Mouse (Mus musculus) lung, embryonic 16.5 days (tissue): ENCODE measurements at regions not wholly inside any gene's neighbourhood (a gene's known extent, or its start where the extent isn't known, plus 50 kb on each side); places are given as distances from the start of the nearest gene placed in this dataset.
A peak's percentile ranks its signal among the peaks of the same experiment; 100 is the strongest.

ENCODE experiments used
- ATAC-seq: fragments of 200-750 bp; cut with Nextera tagmentation; 2 replicates; pipeline ENCODE4 v1.8.0; 2017; ENCODE audit warnings: low read depth, mild to moderate bottlenecking, moderate library complexity
- H3K27ac ChIP-seq: fragments of 300-500 bp; sonication (generic); 2 replicates; pipeline ENCODE4 v1.5.1; 2014; ENCODE audit warnings: mild to moderate bottlenecking, control low read depth, low read length
- H3K27me3 ChIP-seq: fragments of 300-500 bp; sonication (generic); 2 replicates; pipeline ENCODE4 v1.6.1; 2014; ENCODE audit warnings: low read depth, low read length, mixed read lengths; ENCODE audit not compliant: control insufficient read depth, insufficient read depth
- H3K36me3 ChIP-seq: fragments of 300-500 bp; sonication (generic); 2 replicates; pipeline ENCODE4 v1.6.1; 2014; ENCODE audit warnings: low read length; ENCODE audit not compliant: control insufficient read depth, insufficient read depth
- H3K4me1 ChIP-seq: fragments of 300-500 bp; sonication (generic); replicated peaks from 2 replicates; pipeline ENCODE4 v1.6.1; 2014; ENCODE audit warnings: low read length, mixed read lengths; ENCODE audit not compliant: control insufficient read depth, insufficient read depth
- H3K4me2 ChIP-seq: fragments of 300-500 bp; sonication (generic); 2 replicates; pipeline ENCODE4 v1.6.1; 2014; ENCODE audit warnings: low read depth, low read length, control low read depth
- H3K4me3 ChIP-seq: fragments of 300-500 bp; sonication (generic); 2 replicates; pipeline ENCODE4 v1.5.1; 2014; ENCODE audit warnings: mild to moderate bottlenecking, low read length, control low read depth
- H3K9ac ChIP-seq: fragments of 300-500 bp; sonication (generic); 2 replicates; pipeline ENCODE4 v1.6.1; 2014; ENCODE audit warnings: low read length, control low read depth
- H3K9me3 ChIP-seq: fragments of 300-500 bp; sonication (generic); 2 replicates; pipeline ENCODE4 v1.6.1; 2016; ENCODE audit warnings: low read length; ENCODE audit not compliant: control insufficient read depth
- WGBS: fragments of 180-500 bp; shearing (Covaris S2); extraction: QIAGEN DNeasy Blood & Tissue Kit; methylation state at CpG from one replicate; pipeline ENCODE4 v1.1.7; 2014; 5-methylcytosine and 5-hydroxymethylcytosine counted together

DNA sequence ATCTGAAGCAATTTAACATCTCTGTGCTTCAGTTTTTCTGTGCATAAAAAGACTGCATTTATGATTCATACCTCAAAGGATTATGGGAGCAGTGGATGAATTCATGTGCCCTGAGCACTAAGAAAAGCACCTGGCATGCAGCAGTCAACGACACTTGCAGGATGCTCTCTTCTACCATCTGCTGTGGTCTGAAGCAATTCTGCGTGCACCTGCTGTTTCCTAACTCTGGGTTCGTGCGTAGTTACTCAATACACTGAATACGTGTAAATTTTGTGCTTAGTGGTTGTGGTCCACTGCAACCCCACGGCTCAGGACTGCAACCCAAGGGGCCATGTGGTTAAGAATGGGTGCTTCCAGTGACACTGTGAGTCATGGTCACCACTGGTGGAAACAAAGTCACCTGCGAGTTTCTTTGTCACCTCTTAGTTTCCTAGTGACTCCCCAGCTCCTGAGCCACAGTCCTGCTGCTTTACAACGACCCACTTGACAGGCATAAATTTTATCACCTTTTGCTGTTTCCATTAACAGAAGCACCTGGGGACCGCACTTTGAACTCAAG lies 98.7 kb upstream of the Arhgap21 start:
- no peak overlapping the region for H3K9ac ChIP-seq
- no peaks in the 10 kb centered on the region for H3K27me3 ChIP-seq
- no peaks in the 10 kb centered on the region for H3K9me3 ChIP-seq
- WGBS: 79% methylated on average over 9 of the region's 9 CpGs
- H3K36me3 ChIP-seq: no peaks in the 10 kb centered on the region
- no peak for ATAC-seq
- no peak overlapping the region for H3K4me3 ChIP-seq
- H3K4me1 ChIP-seq: 0 out of 2 replicates have a peak, but pooled peaks cover 3% of the 10 kb centered on the region
- no peak overlapping the region for H3K27ac ChIP-seq
- no peak overlapping the region for H3K4me2 ChIP-seq

DNA sequence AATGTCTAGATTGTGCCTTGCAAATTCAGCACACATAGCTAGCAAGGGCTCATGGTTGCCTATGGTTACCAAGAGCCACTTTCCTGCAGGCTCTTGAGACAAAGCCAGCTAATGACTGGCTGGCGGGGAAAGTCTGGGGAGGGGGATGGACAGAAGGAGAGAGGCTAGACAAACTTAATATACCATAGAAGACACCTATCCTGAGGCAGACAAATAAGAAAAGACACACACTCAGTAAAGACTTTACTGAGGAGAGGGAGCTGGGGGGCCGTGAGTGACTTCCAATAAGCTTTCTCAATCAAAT lies 91.6 kb upstream of the Arhgap21 start:
- WGBS: 73% methylated on average over 2 of the region's 2 CpGs
- peaks cover 2% of the 10 kb centered on the region; the same call in 1 of the 2 replicates for H3K4me1 ChIP-seq
- no peak overlapping the region for H3K27ac ChIP-seq
- no peaks in the 10 kb centered on the region for H3K36me3 ChIP-seq
- ATAC-seq: no peak
- no peak overlapping the region for H3K9ac ChIP-seq
- H3K27me3 ChIP-seq: no peaks in the 10 kb centered on the region
- no peaks in the 10 kb centered on the region; the same call in 1 of the 2 replicates for H3K9me3 ChIP-seq
- no peak overlapping the region for H3K4me3 ChIP-seq
- no peak overlapping the region for H3K4me2 ChIP-seq

DNA sequence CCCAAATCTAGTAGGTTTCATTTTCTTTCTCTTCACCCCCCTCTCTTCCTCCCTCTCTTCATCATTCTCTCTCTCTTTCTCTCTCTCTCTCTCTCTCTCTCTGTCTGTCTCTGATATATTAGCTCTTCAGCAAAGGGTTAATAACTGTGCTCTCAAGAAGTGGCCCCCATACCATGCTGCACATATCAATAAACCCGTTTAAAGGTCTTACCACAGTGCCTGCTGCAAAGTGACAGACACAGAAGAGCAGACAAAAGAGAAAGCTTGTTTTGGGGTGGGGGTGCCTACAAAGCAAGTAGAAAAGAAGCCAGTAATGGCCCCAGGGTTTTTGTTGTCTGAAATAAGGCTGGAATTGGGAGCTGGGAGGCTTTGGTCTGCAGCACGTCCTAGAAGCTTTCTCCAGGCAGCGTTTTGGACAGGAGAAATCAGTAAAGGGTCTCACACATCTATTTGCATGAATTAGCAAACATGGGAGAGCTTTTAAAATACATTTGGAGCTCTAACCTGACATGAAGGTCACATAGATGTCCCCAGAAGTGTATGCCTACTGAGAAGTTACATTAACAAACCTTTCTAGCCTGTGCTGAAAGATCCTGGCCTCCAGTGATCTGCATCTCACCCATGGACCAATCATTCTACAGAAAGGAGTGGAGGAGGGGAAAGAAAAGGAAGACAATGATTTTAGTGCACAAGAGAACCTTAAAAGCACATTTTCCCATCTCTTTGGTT lies 91.1 kb upstream of the Arhgap21 start:
- no peak overlapping the region for H3K4me3 ChIP-seq
- H3K9me3 ChIP-seq: no peaks in the 10 kb centered on the region; the same call in 1 of the 2 replicates
- no peak overlapping the region for H3K9ac ChIP-seq
- no peaks in the 10 kb centered on the region for H3K27me3 ChIP-seq
- no peak overlapping the region for H3K4me2 ChIP-seq
- peaks cover 2% of the 10 kb centered on the region; the same call in 1 of the 2 replicates for H3K4me1 ChIP-seq
- no peak overlapping the region for H3K27ac ChIP-seq
- no peaks in the 10 kb centered on the region for H3K36me3 ChIP-seq
- 41% methylated on average over 3 of the region's 3 CpGs for WGBS
- no peak for ATAC-seq

DNA sequence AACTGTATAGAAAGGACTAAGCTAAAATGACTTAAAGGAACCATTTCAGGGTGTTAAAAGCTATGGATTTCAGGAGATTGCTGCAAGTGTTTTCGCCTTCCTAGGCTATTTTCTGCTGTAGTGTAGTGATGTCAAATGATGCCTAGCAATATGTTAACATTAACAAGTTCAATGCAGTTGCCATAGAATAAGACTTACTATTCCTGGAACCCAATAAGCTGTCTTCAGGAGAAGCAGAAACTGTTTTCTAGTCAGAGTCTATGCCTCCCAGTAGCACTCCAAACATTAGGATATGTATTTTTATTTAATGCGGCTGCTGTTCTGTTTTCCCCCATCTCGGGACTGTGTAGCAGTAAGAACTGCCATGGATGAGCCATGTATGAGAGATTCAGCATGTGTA lies 90.3 kb upstream of the Arhgap21 start:
- Histone ChIP-seq H3K4me2 (no peak overlapping the region), H3K36me3 (no peaks in the 10 kb centered on the region), H3K9me3 (no peaks in the 10 kb centered on the region; the same call in 1 of the 2 replicates), H3K4me1 (peaks cover 4% of the 10 kb centered on the region), H3K27me3 (no peaks in the 10 kb centered on the region), H3K4me3 (no peak overlapping the region), H3K27ac (no peak overlapping the region), H3K9ac (no peak overlapping the region)
- no peak for ATAC-seq
- 94% methylated on average over 3 of the region's 3 CpGs for WGBS

DNA sequence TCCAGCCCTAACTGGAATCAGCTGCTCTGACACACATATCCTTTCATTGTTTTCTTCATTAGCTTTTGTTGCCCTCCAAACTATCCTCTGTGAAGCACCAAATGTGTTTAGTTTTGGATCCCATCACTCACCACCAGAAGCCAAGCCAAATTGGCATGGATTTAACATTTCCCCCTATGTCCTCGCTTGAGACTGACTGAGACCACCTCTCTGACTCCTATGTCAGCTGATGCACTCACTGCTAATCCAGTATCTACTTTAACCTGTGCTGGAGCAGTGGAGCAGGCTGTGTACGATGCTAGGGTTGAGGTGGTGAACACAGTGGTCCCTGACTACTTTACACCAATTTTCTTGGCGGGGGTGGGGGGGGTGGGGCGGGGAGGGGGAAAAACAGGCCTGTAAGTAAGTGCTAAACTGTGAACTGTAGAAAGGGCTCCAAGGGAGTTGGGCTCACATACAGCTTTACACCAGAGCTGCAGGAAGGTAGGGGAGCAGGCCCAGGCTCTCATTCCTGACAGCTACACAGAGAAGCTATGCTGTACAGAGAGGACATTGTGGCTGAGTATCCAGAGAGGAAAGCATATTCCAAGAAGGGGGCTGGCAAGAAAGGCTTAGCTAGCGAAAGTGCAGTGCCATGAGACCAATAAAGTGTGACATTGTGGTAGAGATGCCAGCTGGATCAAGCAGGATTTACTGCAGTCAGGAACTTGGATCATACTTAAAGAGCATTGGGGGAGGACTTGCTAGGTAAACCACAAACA lies 87.9 kb upstream of the Arhgap21 start:
- WGBS: 64% methylated on average over 5 of the region's 5 CpGs
- Histone ChIP-seq H3K4me3 (no peak overlapping the region), H3K9me3 (no peaks in the 10 kb centered on the region; the same call in 1 of the 2 replicates), H3K4me2 (no peak overlapping the region), H3K27ac (peak overlapping the region; percentile 59), H3K4me1 (peaks cover 9% of the 10 kb centered on the region), H3K36me3 (no peaks in the 10 kb centered on the region), H3K27me3 (no peaks in the 10 kb centered on the region), H3K9ac (no peak overlapping the region)
- ATAC-seq: peak; percentile 64

DNA sequence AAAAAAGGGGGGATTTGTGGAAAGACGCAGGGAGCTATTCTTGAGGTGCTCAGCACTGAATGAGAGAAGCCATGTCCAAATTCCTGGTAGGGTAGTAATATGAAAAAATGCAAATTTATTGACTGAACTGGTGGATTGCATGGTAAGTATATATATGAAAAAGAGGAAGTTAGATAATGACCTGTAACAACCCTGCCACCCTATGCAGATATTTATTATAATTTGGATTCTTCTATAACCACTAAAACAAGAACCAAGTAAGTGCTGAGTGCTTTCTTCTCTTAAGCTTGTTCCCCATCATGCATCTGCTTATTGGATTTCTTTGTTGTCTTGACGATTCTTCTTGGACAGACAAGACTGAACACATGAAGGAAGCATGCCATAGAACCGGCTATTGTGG lies 86.7 kb upstream of the Arhgap21 start:
- WGBS: 93% methylated on average over 3 of the region's 3 CpGs
- Histone ChIP-seq H3K9ac (no peak overlapping the region), H3K4me3 (no peak overlapping the region), H3K9me3 (no peaks in the 10 kb centered on the region), H3K4me1 (peaks cover 8% of the 10 kb centered on the region), H3K36me3 (no peaks in the 10 kb centered on the region), H3K27me3 (no peaks in the 10 kb centered on the region), H3K27ac (no peak overlapping the region), H3K4me2 (no peak overlapping the region)
- ATAC-seq: no peak

DNA sequence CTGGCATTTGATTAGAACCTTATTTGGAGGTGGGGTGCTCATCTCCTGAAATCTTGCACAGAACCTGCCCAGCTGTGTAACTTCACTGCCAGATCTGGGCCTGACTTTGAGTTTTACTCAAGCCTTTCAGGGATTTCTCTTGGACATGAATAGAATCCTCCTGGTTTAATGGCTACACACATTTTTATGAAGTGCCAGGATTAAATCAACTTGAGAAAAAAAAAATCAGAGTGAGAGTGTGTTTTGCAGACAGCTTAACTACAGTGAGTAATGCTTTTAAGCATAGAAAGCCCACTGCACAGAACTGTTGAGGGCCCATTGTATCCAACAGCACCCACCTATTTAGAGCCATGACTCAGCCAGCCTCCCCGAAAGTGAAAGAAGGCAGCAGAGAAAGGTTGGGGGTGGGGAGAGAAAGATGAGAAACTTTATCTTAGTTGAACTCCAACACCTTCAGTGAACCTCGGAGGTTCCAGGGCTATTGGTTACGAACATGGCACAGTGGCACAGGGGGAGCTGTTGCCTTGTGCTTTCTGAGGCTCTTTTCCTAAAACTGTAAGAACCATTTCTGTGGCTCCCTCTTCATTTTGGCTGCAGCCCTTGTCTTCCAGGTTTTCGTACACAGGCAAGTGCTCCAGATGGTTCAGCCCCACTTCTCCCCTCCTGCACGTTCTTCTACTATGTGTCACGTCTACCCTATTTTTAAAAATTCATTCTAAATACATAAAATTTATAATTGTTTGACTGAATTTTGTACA lies 85.8 kb upstream of the Arhgap21 start:
- no peak for ATAC-seq
- H3K36me3 ChIP-seq: no peaks in the 10 kb centered on the region
- peak overlapping the region; percentile 18; the same call in 1 of the 2 replicates for H3K27ac ChIP-seq
- H3K9ac ChIP-seq: no peak overlapping the region
- peaks cover 7% of the 10 kb centered on the region for H3K4me1 ChIP-seq
- 53% methylated on average over 6 of the region's 6 CpGs for WGBS
- H3K27me3 ChIP-seq: no peaks in the 10 kb centered on the region
- no peak overlapping the region for H3K4me3 ChIP-seq
- H3K4me2 ChIP-seq: no peak overlapping the region
- H3K9me3 ChIP-seq: no peaks in the 10 kb centered on the region

DNA sequence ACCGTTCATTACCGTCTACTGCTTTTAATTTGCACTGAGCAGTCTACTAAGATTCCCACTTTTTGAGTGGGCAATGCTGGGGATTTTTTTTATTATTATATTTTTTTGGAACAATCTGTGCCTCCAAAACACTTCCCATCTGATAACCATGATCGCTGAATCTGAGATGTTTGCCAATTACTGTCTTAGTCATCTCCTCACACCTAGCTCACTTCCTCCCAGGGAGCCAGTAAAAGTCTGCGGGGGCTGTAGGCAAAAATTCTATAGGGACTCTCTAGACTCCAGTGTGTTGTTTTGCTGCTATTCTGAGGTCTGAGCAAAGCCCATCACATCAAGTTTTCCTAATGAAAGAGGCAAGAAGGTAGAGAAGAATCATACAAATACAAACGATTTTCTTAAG lies 84.9 kb upstream of the Arhgap21 start:
- no peak overlapping the region for H3K9ac ChIP-seq
- H3K9me3 ChIP-seq: no peaks in the 10 kb centered on the region
- H3K4me2 ChIP-seq: no peak overlapping the region
- H3K27ac ChIP-seq: peak overlapping the region; percentile 18; the same call in 1 of the 2 replicates
- no peak overlapping the region for H3K4me3 ChIP-seq
- WGBS: 40% methylated on average over 5 of the region's 5 CpGs
- H3K4me1 ChIP-seq: peaks cover 7% of the 10 kb centered on the region
- ATAC-seq: peak; percentile 46
- no peaks in the 10 kb centered on the region for H3K27me3 ChIP-seq
- no peaks in the 10 kb centered on the region for H3K36me3 ChIP-seq

DNA sequence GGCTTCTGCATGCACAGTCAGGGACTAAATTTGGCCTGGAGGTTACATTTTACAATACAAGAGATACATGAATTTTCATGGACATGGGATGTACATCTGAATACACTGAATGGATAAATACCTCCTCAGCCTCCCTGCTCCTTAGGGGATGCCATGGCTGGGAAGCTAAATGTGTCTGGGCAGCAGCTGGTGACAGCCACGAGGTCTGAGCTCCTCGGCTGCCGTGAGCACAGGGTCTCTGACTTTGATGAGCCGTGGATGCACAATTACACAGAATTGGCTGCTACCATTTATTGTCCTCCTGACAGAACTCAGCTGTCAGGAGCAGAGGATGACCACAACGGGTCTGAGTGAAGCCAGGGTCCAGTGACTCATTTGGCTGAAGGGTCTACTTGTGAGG lies 80.3 kb upstream of the Arhgap21 start:
- H3K27ac ChIP-seq: no peak overlapping the region
- no peaks in the 10 kb centered on the region for H3K36me3 ChIP-seq
- no peak overlapping the region for H3K9ac ChIP-seq
- H3K9me3 ChIP-seq: no peaks in the 10 kb centered on the region
- 43% methylated on average over 5 of the region's 5 CpGs for WGBS
- H3K4me2 ChIP-seq: no peak overlapping the region
- no peaks in the 10 kb centered on the region for H3K27me3 ChIP-seq
- H3K4me1 ChIP-seq: peaks cover 10% of the 10 kb centered on the region; the same call in 1 of the 2 replicates
- no peak overlapping the region for H3K4me3 ChIP-seq
- ATAC-seq: no peak
